Comparison of ENCODE assay signal across 9 mouse cellular contexts in the genomic region with DNA sequence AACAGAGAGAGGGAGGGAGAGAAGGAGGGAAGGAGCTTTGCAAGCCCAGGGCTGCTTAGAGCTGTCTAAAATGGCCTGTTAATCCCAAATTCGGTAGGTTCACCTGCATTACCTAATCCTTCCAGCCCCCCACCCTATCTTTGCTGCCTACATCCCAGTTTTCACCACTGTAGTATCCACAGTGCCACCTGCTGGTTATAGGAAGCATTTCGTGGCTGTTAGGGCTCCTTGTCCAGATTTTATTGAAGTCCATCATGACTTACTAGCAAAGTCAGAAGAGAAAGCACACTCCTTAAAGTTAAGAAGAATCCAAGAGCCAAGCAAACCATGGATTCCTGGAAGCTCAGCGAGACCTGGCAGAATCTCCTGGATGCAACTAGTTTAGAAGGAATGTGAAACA.
DNase-seq lines count a peak whose midpoint lies in the region; ATAC-seq and TF ChIP-seq lines count a peak whose summit lies in the region.
"Had no signal": no experiment of that assay in that cellular context is flagged by ENCODE, and none has a peak within 500 bp of the region (broad histone marks: within the 10 kb centered on the region; RNA-seq: fewer than 3 reads in every experiment).

No protein-coding gene starts in this region.

- no peaks in the 10 kb centered on the region for H3K9me3 ChIP-seq in midbrain, embryonic 11.5 days (ENCODE audit: control insufficient read depth, low read length)
- no peaks in the 10 kb centered on the region for H3K9me3 ChIP-seq in midbrain, embryonic 16.5 days (replicated peaks; ENCODE audit: control insufficient read depth, low read length, poor library complexity, severe bottlenecking)
- H3K9me3 ChIP-seq in intestine, embryonic 16.5 days (ENCODE audit: control insufficient read depth, low read length), result no peaks in the 10 kb centered on the region

- no peak for ATAC-seq in midbrain, embryonic 11.5 days (ENCODE audit: low FRiP score)
- ATAC-seq in midbrain, embryonic 16.5 days, result no peak
- no peak for ATAC-seq in intestine, embryonic 16.5 days

- intact Hi-C loops in heart, postnatal 14 days (cut with DNase I), result loop anchor here (1.0 to 10.0 kb wide), 4 partner anchors 140 to 688 kb away; no protein-coding TSS in a partner anchor
- intact Hi-C loops in left cerebral cortex, adult 2 months (cut with DNase I), result loop anchor here (1.0 to 10.0 kb wide), 3 partner anchors 157 to 690 kb away; no protein-coding TSS in a partner anchor

- peak; percentile 91 for DNase-seq in midbrain, embryonic 11.5 days (ENCODE audit: low spot score, missing footprints)
- DNase-seq in NIH3T3 (ENCODE audit: low read depth), result peak; percentile 76
- DNase-seq in embryo, embryonic 10 days (ENCODE audit: low spot score), result peak; percentile 85
- DNase-seq in heart, postnatal 14 days, result peak; percentile 46 to 67
- DNase-seq in left cerebral cortex, adult 2 months (ENCODE audit: extremely low spot score in 1 of 2, low spot score in 2 of 2), result peak; percentile 20 to 51
- peak; percentile 42 for DNase-seq in ovary, postnatal 14 days (ENCODE audit: low spot score)

- no peak overlapping the region for H3K4me3 ChIP-seq in midbrain, embryonic 11.5 days (ENCODE audit: low read depth, low read length)
- H3K4me3 ChIP-seq in midbrain, embryonic 16.5 days (ENCODE audit: low read depth, low read length), result no peak overlapping the region
- no peak overlapping the region for H3K4me3 ChIP-seq in left cerebral cortex, adult 2 months
- H3K4me3 ChIP-seq in intestine, embryonic 16.5 days (ENCODE audit: low read length), result no peak overlapping the region

- no peak overlapping the region for H3K27ac ChIP-seq in midbrain, embryonic 11.5 days (ENCODE audit: low read depth, low read length)
- H3K27ac ChIP-seq in midbrain, embryonic 16.5 days (ENCODE audit: low read length), result no peak overlapping the region
- H3K27ac ChIP-seq in left cerebral cortex, adult 2 months, result no peak overlapping the region
- H3K27ac ChIP-seq in intestine, embryonic 16.5 days (ENCODE audit: low read length), result no peak overlapping the region
- H3K27ac ChIP-seq: macrophage had no signal

- H3K9ac ChIP-seq in midbrain, embryonic 11.5 days (ENCODE audit: low read length), result no peak overlapping the region
- H3K9ac ChIP-seq in midbrain, embryonic 16.5 days (ENCODE audit: low read depth, low read length), result no peak overlapping the region
- H3K9ac ChIP-seq in intestine, embryonic 16.5 days (ENCODE audit: low read depth, low read length), result no peak overlapping the region

- TF ChIP-seq CTCF in left cerebral cortex, adult 2 months (IDR thresholded peaks at IDR 0.05), result peak; percentile 85

- H3K27me3 ChIP-seq in midbrain, embryonic 11.5 days (ENCODE audit: control insufficient read depth, insufficient read depth, low read length), result no peaks in the 10 kb centered on the region
- H3K27me3 ChIP-seq in midbrain, embryonic 16.5 days (ENCODE audit: control insufficient read depth, insufficient read depth, low read depth, low read length), result no peaks in the 10 kb centered on the region
- H3K27me3 ChIP-seq in intestine, embryonic 16.5 days (replicated peaks; ENCODE audit: control insufficient read depth, insufficient read depth, low read length), result 0 out of 2 replicates have a peak, but pooled peaks cover 3% of the 10 kb centered on the region

- H3K36me3 ChIP-seq in midbrain, embryonic 11.5 days (ENCODE audit: control insufficient read depth, insufficient read depth, low read length), result no peaks in the 10 kb centered on the region
- no peaks in the 10 kb centered on the region for H3K36me3 ChIP-seq in midbrain, embryonic 16.5 days (ENCODE audit: control insufficient read depth, insufficient read depth, low read length)
- no peaks in the 10 kb centered on the region for H3K36me3 ChIP-seq in intestine, embryonic 16.5 days (ENCODE audit: control insufficient read depth, insufficient read depth, low read length)

- no peaks in the 10 kb centered on the region for H3K4me1 ChIP-seq in midbrain, embryonic 11.5 days (ENCODE audit: control insufficient read depth, insufficient read depth, low read length)
- no peaks in the 10 kb centered on the region; the same call in 1 of the 2 replicates for H3K4me1 ChIP-seq in midbrain, embryonic 16.5 days (ENCODE audit: control insufficient read depth, insufficient read depth, low read length)
- peaks cover 16% of the 10 kb centered on the region for H3K4me1 ChIP-seq in intestine, embryonic 16.5 days (ENCODE audit: control insufficient read depth, insufficient read depth, low read length)

- no peak overlapping the region for H3K4me2 ChIP-seq in midbrain, embryonic 11.5 days
- H3K4me2 ChIP-seq in midbrain, embryonic 16.5 days (ENCODE audit: low read length), result no peak overlapping the region
- no peak overlapping the region for H3K4me2 ChIP-seq in intestine, embryonic 16.5 days (ENCODE audit: low read depth, low read length)

- 17% methylated on average over 3 of the region's 3 CpGs for WGBS in midbrain, embryonic 11.5 days
- WGBS in midbrain, embryonic 16.5 days, result 17% methylated on average over 3 of the region's 3 CpGs
- WGBS in intestine, embryonic 16.5 days, result 16% methylated on average over 3 of the region's 3 CpGs

Comparison
In these comparisons a context has a peak if more than half of its experiments do, and no peak if none do; other contexts are left out.
1. DNase-seq: peak in every context shown above with its lines; median percentile 91 in midbrain, embryonic 11.5 days; 85 in embryo, embryonic 10 days; 76 in NIH3T3; 56 in heart, postnatal 14 days; 42 in ovary, postnatal 14 days; 36 in left cerebral cortex, adult 2 months.